Mouse (Mus musculus) stomach, postnatal 0 days (tissue): ENCODE measurements around the gene Mypop.

Experiments used
- CTCF ChIP-seq: IDR thresholded peaks from 2 replicates; pipeline ENCODE4 v1.5.1; 2016; ENCODE audit warnings: antibody characterized with exemption, low read depth, mild to moderate bottlenecking, moderate library complexity
- EP300 ChIP-seq: optimal IDR thresholded peaks from 2 replicates; pipeline ENCODE3; 2016; ENCODE audit warnings: antibody characterized with exemption

DNA sequence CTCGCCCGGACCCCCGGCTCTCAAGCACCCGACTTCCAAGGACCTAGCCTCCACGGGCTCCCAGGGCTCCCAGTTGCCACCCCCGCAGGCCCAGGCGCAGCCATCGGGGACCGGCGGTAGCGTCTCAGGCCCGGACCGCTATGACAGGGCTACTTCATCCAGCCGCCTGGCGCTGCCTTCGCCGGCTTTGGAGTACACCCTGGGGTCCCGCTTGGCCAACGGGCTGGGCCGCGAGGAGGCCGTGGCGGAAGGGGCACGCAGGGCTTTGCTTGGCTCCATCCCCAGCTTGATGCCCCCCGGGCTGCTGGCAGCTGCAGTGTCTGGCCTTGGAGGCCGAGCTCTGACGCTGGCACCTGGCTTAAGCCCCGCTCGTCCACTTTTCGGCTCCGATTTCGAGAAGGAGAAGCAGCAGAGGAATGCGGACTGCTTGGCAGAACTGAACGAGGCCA lies 13.6 kb downstream of the Mypop start:
- TF ChIP-seq EP300 (no peak), CTCF (no peak)
